Mouse (Mus musculus) layer of hippocampus, adult 9-11 months (tissue): Measurements from ENCODE around the gene Slc29a4.
A peak's percentile ranks its signal among the peaks of the same experiment; 100 is the strongest.

ENCODE experiments used
- DNase-seq: peaks from one replicate; pipeline ENCODE4 v3.0.0; 2022

Gene Slc29a4

DNA sequence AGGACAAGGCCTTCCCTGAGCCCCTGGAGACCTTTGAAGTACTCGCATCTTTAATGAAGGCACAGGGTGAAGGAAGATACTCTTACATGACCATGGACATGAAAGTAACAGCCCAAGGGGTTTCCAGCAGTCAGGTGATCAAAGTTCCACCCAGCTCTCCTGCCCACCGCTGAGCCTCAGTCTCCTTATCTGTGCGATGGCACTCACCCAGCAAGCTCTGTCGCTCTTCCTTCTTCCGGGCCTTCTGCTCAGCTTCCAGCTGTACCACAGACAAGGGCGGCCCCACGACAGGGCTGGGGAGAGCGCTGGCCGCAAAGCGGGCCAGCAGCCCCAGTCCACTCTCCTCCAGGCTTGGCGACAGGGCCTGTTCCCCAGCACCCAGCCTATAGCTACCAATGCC is 57.9 kb downstream of the Slc29a4 start:
- no peak for DNase-seq

GRCm38 (mm10) chr5:142752241-142752640 is 59.9 kb downstream of the Slc29a4 start:
- peak; percentile 36 for DNase-seq

DNA sequence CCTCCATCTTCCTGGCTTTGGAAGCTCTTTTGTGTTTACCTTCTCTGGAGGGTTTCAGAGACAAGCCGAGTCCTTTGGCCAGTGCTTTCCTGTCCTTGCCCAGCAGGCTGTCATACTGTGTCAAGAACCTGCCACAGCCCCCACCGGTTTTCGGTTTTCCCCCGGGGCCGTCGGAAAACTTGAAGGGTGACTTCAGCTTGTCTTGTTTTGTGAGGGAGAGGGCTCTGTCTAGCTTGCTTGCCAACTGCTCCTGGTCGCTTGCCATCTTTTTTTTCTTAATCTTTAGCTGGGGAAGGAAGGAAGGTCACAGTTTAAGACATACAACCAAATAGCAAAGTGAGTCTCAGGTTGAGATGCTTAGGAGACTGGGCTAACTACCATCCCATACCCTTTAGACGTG is 67.5 kb downstream of the Slc29a4 start:
- DNase-seq, result no peak

GRCm38 (mm10) chr5:142761326-142761983 is 69.1 kb downstream of the Slc29a4 start:
- peak; percentile 89 for DNase-seq

DNA sequence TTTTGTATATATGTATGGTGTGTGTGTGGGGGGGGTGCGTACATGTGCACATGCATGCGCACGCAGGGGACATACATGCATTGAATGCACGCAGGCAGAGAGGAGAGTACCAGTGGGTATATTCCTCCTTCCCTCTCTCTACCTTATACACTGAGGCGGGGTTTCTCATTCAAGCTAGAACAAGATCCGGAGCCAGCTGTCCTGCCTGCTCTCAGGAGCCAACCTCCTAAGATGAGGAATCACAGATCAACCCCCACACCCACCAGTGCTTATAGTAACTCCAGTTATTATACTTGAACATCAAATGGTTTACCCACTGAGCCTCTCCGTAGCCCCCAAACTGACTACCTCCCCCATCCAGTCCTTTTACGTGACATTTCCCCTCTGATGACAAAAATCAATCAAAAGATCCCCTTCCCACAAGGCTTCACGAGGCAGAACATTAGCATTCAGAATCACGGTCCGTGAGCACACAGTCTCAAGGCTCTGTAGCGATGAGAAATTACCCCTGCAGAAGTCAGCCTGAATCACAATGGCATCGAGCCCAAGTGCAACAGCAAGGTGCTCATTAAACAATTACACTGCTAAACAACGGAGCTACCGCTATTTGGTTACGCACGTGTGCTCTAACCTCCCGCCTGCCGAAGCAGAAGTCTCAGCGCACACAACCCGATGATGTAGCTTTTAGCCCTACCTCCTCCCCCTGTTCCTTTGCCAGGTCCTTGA is 69.9 kb downstream of the Slc29a4 start:
- DNase-seq, result no peak

DNA sequence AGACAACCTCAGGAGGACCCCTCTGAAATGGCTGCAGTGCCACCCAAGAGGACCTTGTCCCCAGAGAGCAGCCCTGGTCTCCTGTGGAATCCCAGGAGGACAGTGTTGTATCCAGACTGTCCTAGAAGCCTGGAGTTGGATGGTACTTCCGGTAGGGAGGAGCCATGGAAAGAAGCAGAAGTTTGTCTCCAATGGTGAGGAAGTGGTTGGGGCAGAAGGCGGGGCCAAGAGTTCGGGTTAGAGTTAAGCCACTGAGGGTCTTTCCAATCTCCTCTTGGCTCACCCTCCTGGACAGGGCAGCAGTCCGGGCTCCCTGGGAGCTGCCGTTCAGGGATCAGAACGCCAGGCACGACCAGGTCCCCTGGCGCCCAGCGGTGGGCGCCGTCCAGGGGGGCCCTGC is 72.0 kb downstream of the Slc29a4 start:
- no peak for DNase-seq

GRCm38 (mm10) chr5:142764889-142765288 is 72.6 kb downstream of the Slc29a4 start:
- DNase-seq, result no peak

DNA sequence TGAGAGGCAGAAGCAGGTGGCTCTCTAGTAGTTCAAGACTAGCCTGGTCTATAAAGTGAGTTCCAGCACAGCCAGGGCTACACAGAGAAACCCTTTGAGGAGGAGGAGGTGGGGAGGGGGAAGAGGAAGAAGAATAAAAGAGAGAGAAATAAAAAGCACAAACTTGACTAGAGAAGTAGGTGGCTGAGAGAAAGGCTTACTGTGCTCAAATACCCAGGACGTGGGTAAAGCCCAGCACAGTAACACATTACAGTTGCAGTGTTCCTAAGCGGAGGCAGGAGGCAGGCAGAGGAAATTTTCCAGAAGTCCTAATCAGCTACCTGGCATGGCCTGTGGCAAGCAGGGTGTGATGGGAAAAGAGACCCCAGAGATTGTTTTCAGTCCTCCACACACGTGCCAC is 74.4 kb downstream of the Slc29a4 start:
- no peak for DNase-seq

DNA sequence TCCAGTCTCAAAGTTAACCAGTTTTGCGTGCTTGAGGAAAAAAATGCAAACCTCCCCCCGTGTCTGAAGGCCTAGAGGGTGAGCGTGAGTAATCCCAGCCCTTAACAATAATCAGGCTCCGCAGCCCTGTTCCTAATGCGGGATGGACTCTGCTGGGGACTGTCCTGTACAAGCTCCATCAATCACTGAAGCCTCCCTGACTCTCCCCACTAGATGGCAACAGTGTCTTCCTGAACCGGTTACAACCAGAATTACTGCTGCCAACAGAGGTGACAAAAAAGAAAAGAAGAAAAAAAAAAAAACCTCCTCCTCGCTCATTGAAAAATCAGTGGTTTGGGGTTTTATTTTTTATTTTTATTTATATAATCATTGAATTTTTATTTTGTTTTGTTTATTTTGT is 75.6 kb downstream of the Slc29a4 start:
- peak; percentile 79 for DNase-seq

DNA sequence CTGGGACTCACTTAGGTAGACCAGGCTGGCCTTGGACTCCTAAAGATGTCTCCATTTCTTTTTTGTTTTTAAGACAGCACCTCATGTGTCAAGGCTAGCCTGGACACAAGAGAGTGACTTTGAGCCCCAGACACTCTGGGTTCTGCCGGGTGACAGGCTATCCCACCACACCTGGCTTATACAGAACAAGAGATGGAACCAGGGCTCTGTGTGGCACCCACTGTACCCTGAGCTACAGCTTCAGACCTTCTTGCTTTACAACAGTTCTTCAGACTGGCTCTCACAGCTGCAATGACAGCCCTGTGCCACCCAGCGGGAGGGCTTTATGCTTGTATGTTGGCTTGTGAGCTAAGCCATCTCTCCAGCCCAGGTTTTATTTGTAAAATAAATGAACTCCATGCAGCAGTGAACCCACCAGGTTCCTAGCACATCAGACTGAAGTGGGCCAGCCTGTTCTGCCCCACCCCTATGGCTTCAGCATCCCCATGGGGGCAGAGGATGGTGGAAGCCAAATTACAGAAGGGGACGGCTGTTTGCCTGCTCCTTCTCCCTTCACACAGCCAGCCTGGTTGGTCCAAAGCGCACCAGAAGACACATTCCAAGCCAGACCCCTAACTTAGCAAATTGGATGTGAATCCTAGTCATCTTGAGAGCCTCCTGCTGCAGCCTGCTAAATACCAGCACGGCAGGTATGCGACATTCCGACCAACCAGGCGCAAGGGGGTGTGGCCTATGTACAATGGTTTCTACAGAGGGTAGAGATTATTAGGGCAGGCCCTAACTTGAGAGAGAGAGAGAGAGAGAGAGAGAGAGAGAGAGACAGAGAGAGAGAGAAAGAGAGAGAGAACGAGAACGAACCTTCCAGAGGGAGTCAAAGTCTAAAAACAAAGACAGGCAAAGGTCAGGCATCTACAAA is 76.3 kb downstream of the Slc29a4 start:
- no peak for DNase-seq

DNA sequence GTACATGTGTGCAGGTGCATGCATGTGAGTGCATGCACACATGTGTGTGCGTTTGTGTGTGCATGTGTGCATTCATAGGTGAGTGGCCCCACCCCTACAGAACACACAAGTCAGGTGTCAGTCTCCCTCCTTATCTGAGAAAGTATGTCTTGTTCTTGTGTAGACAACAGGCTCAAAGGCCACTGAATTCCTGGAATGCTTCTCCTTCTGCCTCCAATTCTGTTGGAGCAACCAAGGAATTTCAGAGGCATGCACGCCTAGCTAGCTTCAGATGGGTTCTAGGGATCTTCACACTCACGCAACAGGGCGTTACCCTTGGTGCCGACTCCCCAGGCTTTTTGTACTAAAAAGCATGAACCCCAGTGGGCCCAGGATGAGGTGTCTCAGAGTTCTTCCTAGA is 77.3 kb downstream of the Slc29a4 start:
- DNase-seq, result no peak

- no peak for DNase-seq
Observed at GRCm38 (mm10) chr5:142771034-142771433, 78.7 kb downstream of the Slc29a4 start.

GRCm38 (mm10) chr5:142771964-142772363 is 79.7 kb downstream of the Slc29a4 start:
- no peak for DNase-seq
